In the genomic region with DNA sequence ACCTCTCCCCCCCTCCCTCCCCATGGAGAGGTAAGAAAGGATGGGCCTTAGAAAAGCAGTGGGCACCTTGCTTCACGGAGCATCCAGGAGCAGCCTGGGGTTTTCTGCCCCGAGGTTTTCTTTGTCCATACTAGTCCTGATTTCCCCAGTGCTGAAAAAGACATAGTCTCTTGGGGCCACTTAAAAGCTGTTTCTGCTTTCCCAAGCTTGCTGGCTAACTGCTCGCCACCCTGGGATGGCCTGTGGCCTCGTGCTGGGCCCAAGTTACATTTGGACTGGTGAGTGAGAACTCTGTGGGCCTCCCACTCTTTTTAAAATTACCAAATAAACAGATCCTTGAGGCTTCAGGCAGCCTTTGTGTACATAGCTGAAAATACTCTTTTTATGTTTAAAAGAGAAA, we compare ENCODE assay signal across 17 mouse cellular contexts. TPM values are rescaled to one million over a fixed set of nuclear protein-coding genes. Genes with fewer than 3 reads are reported as not detected.
DNase-seq lines count a peak whose midpoint lies in the region; ATAC-seq and TF ChIP-seq lines count a peak whose summit lies in the region.
"Had no signal": no experiment of that assay in that cellular context is flagged by ENCODE, and none has a peak within 500 bp of the region (broad histone marks: within the 10 kb centered on the region; RNA-seq: fewer than 3 reads in every experiment).

No protein-coding gene starts in this region.

- no peak overlapping the region for H3K9ac ChIP-seq in heart, embryonic 12.5 days
- H3K9ac ChIP-seq in midbrain, postnatal 0 days (replicated peaks; ENCODE audit: low read length, poor library complexity, severe bottlenecking), result no peak overlapping the region
- H3K9ac ChIP-seq in midbrain, embryonic 15.5 days, result no peak overlapping the region
- no peak overlapping the region for H3K9ac ChIP-seq in embryonic facial prominence, embryonic 12.5 days
- peak overlapping the region; percentile 26; the same call in 1 of the 2 replicates for H3K9ac ChIP-seq in limb, embryonic 14.5 days (ENCODE audit: low read depth, low read length, severe bottlenecking)
- no peak overlapping the region for H3K9ac ChIP-seq in intestine, embryonic 15.5 days
- H3K9ac ChIP-seq: hindbrain, embryonic 15.5 days had no signal

- H3K27me3 ChIP-seq in heart, embryonic 12.5 days (replicated peaks), result no peaks in the 10 kb centered on the region
- H3K27me3 ChIP-seq in midbrain, postnatal 0 days (ENCODE audit: insufficient read depth, low read length), result no peaks in the 10 kb centered on the region
- H3K27me3 ChIP-seq in midbrain, embryonic 15.5 days (replicated peaks), result no peaks in the 10 kb centered on the region
- H3K27me3 ChIP-seq in embryonic facial prominence, embryonic 12.5 days, result no peaks in the 10 kb centered on the region
- no peaks in the 10 kb centered on the region for H3K27me3 ChIP-seq in limb, embryonic 14.5 days (ENCODE audit: control insufficient read depth, insufficient read depth, low read length)
- H3K27me3 ChIP-seq in intestine, embryonic 15.5 days (replicated peaks), result no peaks in the 10 kb centered on the region
- H3K27me3 ChIP-seq: heart, embryonic 13.5 days; hindbrain, embryonic 15.5 days had no signal

- 72% methylated on average over 4 of the region's 4 CpGs for WGBS in heart, embryonic 12.5 days
- 73% methylated on average over 4 of the region's 4 CpGs for WGBS in midbrain, postnatal 0 days
- WGBS in midbrain, embryonic 15.5 days, result 74% methylated on average over 4 of the region's 4 CpGs
- 41% methylated on average over 4 of the region's 4 CpGs for WGBS in embryonic facial prominence, embryonic 12.5 days
- WGBS in limb, embryonic 14.5 days, result 49% methylated on average over 4 of the region's 4 CpGs
- 70% methylated on average over 4 of the region's 4 CpGs for WGBS in intestine, embryonic 15.5 days

- no peak overlapping the region for H3K27ac ChIP-seq in heart, embryonic 12.5 days (ENCODE audit: poor library complexity, severe bottlenecking)
- H3K27ac ChIP-seq in midbrain, postnatal 0 days (ENCODE audit: low read depth, low read length), result no peak overlapping the region
- no peak overlapping the region for H3K27ac ChIP-seq in midbrain, embryonic 15.5 days
- peak overlapping the region; percentile 74 for H3K27ac ChIP-seq in embryonic facial prominence, embryonic 12.5 days
- peak overlapping the region; percentile 73 for H3K27ac ChIP-seq in limb, embryonic 14.5 days (replicated peaks; ENCODE audit: low read depth, low read length)
- no peak overlapping the region for H3K27ac ChIP-seq in intestine, embryonic 15.5 days
- H3K27ac ChIP-seq: heart, embryonic 13.5 days; hindbrain, embryonic 15.5 days had no signal

- no peak overlapping the region for H3K4me3 ChIP-seq in heart, embryonic 12.5 days
- H3K4me3 ChIP-seq in midbrain, postnatal 0 days (ENCODE audit: low read depth, low read length), result no peak overlapping the region
- H3K4me3 ChIP-seq in midbrain, embryonic 15.5 days, result no peak overlapping the region
- no peak overlapping the region for H3K4me3 ChIP-seq in embryonic facial prominence, embryonic 12.5 days
- H3K4me3 ChIP-seq in limb, embryonic 14.5 days (replicated peaks; ENCODE audit: low read length), result no peak overlapping the region
- H3K4me3 ChIP-seq in intestine, embryonic 15.5 days (replicated peaks), result no peak overlapping the region
- H3K4me3 ChIP-seq: heart, embryonic 13.5 days; hindbrain, embryonic 15.5 days; myocyte had no signal

- no peak for ATAC-seq in heart, embryonic 12.5 days (ENCODE audit: insufficient number of reproducible peaks, low FRiP score)
- 0 out of 2 replicates have a peak, but pooled peaks have one; percentile 6 for ATAC-seq in midbrain, postnatal 0 days (ENCODE audit: low FRiP score)
- ATAC-seq in midbrain, embryonic 15.5 days (replicated peaks), result no peak
- ATAC-seq in embryonic facial prominence, embryonic 12.5 days (ENCODE audit: insufficient number of reproducible peaks, insufficient read depth, low FRiP score, low TSS enrichment), result no peak
- no peak for ATAC-seq in limb, embryonic 14.5 days (ENCODE audit: low FRiP score, low read depth)
- no peak for ATAC-seq in intestine, embryonic 15.5 days

- peak; percentile 96 for DNase-seq in heart, adult 11 months
- DNase-seq in midbrain, postnatal 0 days (ENCODE audit: low spot score), result no peak
- DNase-seq in limb, embryonic 14.5 days (ENCODE audit: low spot score), result no peak
- DNase-seq: cerebellum, adult 9-10 months; kidney, adult 2 months; right cerebral cortex, postnatal 14 days; thymus, postnatal 25 days had no signal

- TF ChIP-seq CTCF in midbrain, postnatal 0 days (IDR thresholded peaks at IDR 0.05), result no peak

- H3K4me1 ChIP-seq in heart, embryonic 12.5 days (replicated peaks), result peaks cover 15% of the 10 kb centered on the region
- H3K4me1 ChIP-seq in midbrain, postnatal 0 days (ENCODE audit: insufficient read depth, low read length), result 0 out of 2 replicates have a peak, but pooled peaks cover 5% of the 10 kb centered on the region
- H3K4me1 ChIP-seq in midbrain, embryonic 15.5 days, result 0 out of 2 replicates have a peak, but pooled peaks cover 4% of the 10 kb centered on the region
- H3K4me1 ChIP-seq in embryonic facial prominence, embryonic 12.5 days, result peaks cover 37% of the 10 kb centered on the region; the same call in 1 of the 2 replicates
- peaks cover 43% of the 10 kb centered on the region for H3K4me1 ChIP-seq in limb, embryonic 14.5 days (ENCODE audit: control insufficient read depth, insufficient read depth, low read length)
- peaks cover 10% of the 10 kb centered on the region for H3K4me1 ChIP-seq in intestine, embryonic 15.5 days (replicated peaks)

- H3K36me3 ChIP-seq in heart, embryonic 12.5 days, result no peaks in the 10 kb centered on the region
- no peaks in the 10 kb centered on the region for H3K36me3 ChIP-seq in midbrain, postnatal 0 days (ENCODE audit: insufficient read depth, low read length)
- H3K36me3 ChIP-seq in midbrain, embryonic 15.5 days (replicated peaks), result no peaks in the 10 kb centered on the region
- no peaks in the 10 kb centered on the region for H3K36me3 ChIP-seq in embryonic facial prominence, embryonic 12.5 days
- H3K36me3 ChIP-seq in limb, embryonic 14.5 days (ENCODE audit: control insufficient read depth, insufficient read depth, low read length), result no peaks in the 10 kb centered on the region
- H3K36me3 ChIP-seq in intestine, embryonic 15.5 days, result no peaks in the 10 kb centered on the region
- H3K36me3 ChIP-seq: heart, embryonic 13.5 days; hindbrain, embryonic 15.5 days had no signal

- H3K9me3 ChIP-seq in heart, embryonic 12.5 days (replicated peaks), result no peaks in the 10 kb centered on the region
- no peaks in the 10 kb centered on the region for H3K9me3 ChIP-seq in midbrain, postnatal 0 days (ENCODE audit: low read length)
- no peaks in the 10 kb centered on the region for H3K9me3 ChIP-seq in midbrain, embryonic 15.5 days
- H3K9me3 ChIP-seq in embryonic facial prominence, embryonic 12.5 days, result no peaks in the 10 kb centered on the region
- no peaks in the 10 kb centered on the region for H3K9me3 ChIP-seq in limb, embryonic 14.5 days (ENCODE audit: control insufficient read depth, low read length)
- no peaks in the 10 kb centered on the region for H3K9me3 ChIP-seq in intestine, embryonic 15.5 days
- H3K9me3 ChIP-seq: heart, embryonic 13.5 days; hindbrain, embryonic 15.5 days had no signal

- H3K4me2 ChIP-seq in heart, embryonic 12.5 days, result no peak overlapping the region
- no peak overlapping the region for H3K4me2 ChIP-seq in midbrain, postnatal 0 days (ENCODE audit: low read depth, low read length, poor library complexity, severe bottlenecking)
- H3K4me2 ChIP-seq in midbrain, embryonic 15.5 days, result no peak overlapping the region
- no peak overlapping the region for H3K4me2 ChIP-seq in embryonic facial prominence, embryonic 12.5 days (replicated peaks)
- no peak overlapping the region for H3K4me2 ChIP-seq in limb, embryonic 14.5 days (replicated peaks; ENCODE audit: low read depth, low read length, severe bottlenecking)
- H3K4me2 ChIP-seq in intestine, embryonic 15.5 days (replicated peaks), result no peak overlapping the region
- H3K4me2 ChIP-seq: heart, embryonic 13.5 days; hindbrain, embryonic 15.5 days; liver, embryonic 11.5 days had no signal

- no peak for TF ChIP-seq POLR2A in limb, embryonic 14.5 days (IDR thresholded peaks at IDR 0.05; ENCODE audit: borderline replicate concordance, extremely low read depth, insufficient read depth, insufficient read length)

RNA-seq across cellular contexts. Expression of a gene that starts 2.1 kb away (rescaled TPM):
- polyA plus RNA-seq in heart, embryonic 12.5 days (2016; fragmentation: Nextera tagmentation; extraction: Ambion mirVana), result not detected in 2 replicates
- total RNA-seq in midbrain, postnatal 0 days (2014; rRNA removed), result not detected in 2 replicates
- 0.33 and 0.47 TPM in 2 replicates for polyA plus RNA-seq in midbrain, postnatal 0 days (2015; fragmentation: Nextera tagmentation; extraction: Ambion mirVana)
- 0.22 TPM in 1 of 2 replicates, not detected in the other for polyA plus RNA-seq in midbrain, embryonic 15.5 days (2015; fragmentation: Nextera tagmentation; extraction: Ambion mirVana)
- not detected in 2 replicates for polyA plus RNA-seq in embryonic facial prominence, embryonic 12.5 days (2016; fragmentation: Nextera tagmentation; extraction: Ambion mirVana)
- not detected in 2 replicates for polyA plus RNA-seq in limb, embryonic 14.5 days (2012; rRNA removed)
- polyA plus RNA-seq in limb, embryonic 14.5 days (2014; fragmentation: Nextera tagmentation; extraction: Ambion mirVana), result not detected in 2 replicates
- polyA plus RNA-seq in intestine, embryonic 15.5 days (2015; fragmentation: Nextera tagmentation; extraction: Ambion mirVana), result not detected in 2 replicates
- polyA plus RNA-seq: CD4-positive, CD25-positive, alpha-beta regulatory T cell, adult 4 months; heart, embryonic 13.5 days; kidney, adult 2 months; liver, embryonic 11.5 days; lung, postnatal 0 days; myocyte had no signal

RNA-seq across cellular contexts. Expression of a gene that starts 8.3 kb away (rescaled TPM):
- 22.5 and 23.4 TPM in 2 replicates for polyA plus RNA-seq in heart, embryonic 12.5 days (2016; fragmentation: Nextera tagmentation; extraction: Ambion mirVana)
- 12.1 and 14.5 TPM in 2 replicates for total RNA-seq in midbrain, postnatal 0 days (2014; rRNA removed)
- 22.6 and 26.2 TPM in 2 replicates for polyA plus RNA-seq in midbrain, postnatal 0 days (2015; fragmentation: Nextera tagmentation; extraction: Ambion mirVana)
- polyA plus RNA-seq in midbrain, embryonic 15.5 days (2015; fragmentation: Nextera tagmentation; extraction: Ambion mirVana), result 35.1 and 38.2 TPM in 2 replicates
- 44.1 and 48.3 TPM in 2 replicates for polyA plus RNA-seq in embryonic facial prominence, embryonic 12.5 days (2016; fragmentation: Nextera tagmentation; extraction: Ambion mirVana)
- 36.9 and 45.4 TPM in 2 replicates for polyA plus RNA-seq in limb, embryonic 14.5 days (2012; rRNA removed)
- 51.3 and 52.8 TPM in 2 replicates for polyA plus RNA-seq in limb, embryonic 14.5 days (2014; fragmentation: Nextera tagmentation; extraction: Ambion mirVana)
- polyA plus RNA-seq in intestine, embryonic 15.5 days (2015; fragmentation: Nextera tagmentation; extraction: Ambion mirVana), result 32.8 and 34.5 TPM in 2 replicates

Comparison
In these comparisons a context has a peak if more than half of its experiments do, and no peak if none do; other contexts are left out.
1. H3K27ac ChIP-seq: peak in embryonic facial prominence, embryonic 12.5 days (single experiment) and limb, embryonic 14.5 days (single experiment); none in heart, embryonic 12.5 days (single experiment), midbrain, postnatal 0 days (single experiment), midbrain, embryonic 15.5 days (single experiment) and intestine, embryonic 15.5 days (single experiment).